Mouse (Mus musculus) embryo, embryonic 10.5 days (tissue): Measurements from ENCODE around the gene Snx29.
"Not testable (repeated sequence)": the region's sequence is repeated elsewhere in the genome, so short reads cannot be mapped to it uniquely, and the experiment has no call there.

Source experiments
- DNase-seq: peaks from one replicate; pipeline ENCODE4 v3.0.0-alpha.2; 2015; ENCODE audit warnings: low spot score

Snx29 gene

GRCm38 (mm10) chr16:11533441-11533840 is 210.7 kb downstream of the Snx29 start:
- no peak for DNase-seq

DNA sequence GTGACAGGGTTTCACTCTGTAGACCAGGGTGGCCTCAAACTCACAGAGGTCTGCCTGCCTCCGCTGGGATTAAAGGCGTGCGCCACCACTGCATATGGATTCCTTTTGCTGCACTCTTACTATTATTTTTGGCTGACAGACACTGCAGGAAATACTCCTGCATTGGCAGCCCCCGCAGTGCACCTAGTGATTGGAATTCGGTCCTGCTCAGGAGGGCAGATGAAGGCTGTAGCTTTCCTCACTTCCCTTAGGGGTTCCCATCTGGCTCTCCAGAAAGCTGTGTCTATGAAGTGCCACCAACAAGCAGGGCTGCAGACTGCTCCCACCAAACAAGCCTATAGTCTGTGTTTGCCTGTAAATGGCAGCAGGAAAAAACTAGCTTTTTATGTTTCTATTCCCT is 215.0 kb downstream of the Snx29 start:
- no peak for DNase-seq

DNA sequence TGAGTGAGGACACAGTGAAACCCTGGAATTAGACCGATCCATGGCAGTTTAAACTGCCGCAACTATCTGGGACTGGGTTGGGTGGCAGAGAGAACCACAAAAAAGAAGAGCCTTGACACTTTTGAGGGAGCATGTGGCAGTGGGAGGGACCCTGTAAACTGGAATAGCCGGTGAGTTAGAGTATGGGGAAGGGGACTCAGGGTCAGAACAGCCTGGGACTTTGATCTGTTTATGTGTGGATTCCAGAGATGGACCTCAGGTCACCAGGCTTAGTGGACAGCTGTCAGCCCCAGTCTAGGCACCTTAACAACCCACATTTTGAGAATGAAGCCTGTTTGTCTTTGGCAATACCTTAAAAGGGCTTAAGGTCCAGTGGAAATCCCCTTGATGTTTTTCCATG is 215.5 kb downstream of the Snx29 start:
- peak; percentile 58 for DNase-seq

- no peak for DNase-seq
Observed at GRCm38 (mm10) chr16:11540961-11541360, 218.3 kb downstream of the Snx29 start.

GRCm38 (mm10) chr16:11541769-11542168 is 219.1 kb downstream of the Snx29 start:
- no peak for DNase-seq

GRCm38 (mm10) chr16:11550043-11550725 is 227.5 kb downstream of the Snx29 start:
- DNase-seq: no peak

DNA sequence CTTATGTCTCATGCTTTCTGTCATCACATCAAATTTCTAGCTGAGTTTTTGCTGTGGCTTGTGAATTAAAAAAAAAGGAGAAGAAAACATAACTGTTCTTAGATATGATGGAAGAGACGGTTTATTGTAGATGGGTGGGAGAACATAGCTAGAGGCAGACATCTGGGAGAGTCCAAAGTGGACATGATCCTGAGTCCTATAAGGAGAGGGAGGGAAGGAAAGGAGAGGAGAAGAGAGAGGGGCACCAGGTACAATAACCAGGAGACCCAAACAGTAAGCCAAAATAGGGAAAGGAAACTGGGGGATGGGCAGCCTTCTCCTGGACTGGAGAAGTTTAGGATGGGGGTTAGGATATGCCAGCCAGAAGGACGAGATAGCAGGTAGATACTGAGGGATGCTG is 239.0 kb downstream of the Snx29 start:
- DNase-seq: no peak

- no peak for DNase-seq
Observed at GRCm38 (mm10) chr16:11563846-11564245, 241.1 kb downstream of the Snx29 start.

GRCm38 (mm10) chr16:11565126-11565525 is 242.4 kb downstream of the Snx29 start:
- no peak for DNase-seq

DNA sequence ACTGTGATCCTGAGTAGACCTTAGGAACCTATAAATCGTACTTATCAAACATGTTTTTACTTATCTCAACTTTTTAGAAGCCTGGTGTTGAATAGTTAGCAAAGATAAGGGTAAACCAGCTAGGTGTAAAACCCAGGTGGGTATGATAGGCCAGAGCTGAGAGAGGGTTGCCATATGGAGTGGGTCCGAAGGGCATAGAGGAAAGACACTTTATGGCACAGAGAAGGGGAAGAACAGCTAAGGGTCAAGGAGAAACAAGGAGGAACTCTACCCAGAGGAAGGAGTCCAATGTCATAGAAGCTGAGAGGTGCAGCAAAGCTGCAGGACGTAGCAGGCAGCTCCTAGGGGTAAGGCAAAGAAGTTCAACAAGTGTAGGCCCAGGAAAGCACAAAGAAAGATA is 244.9 kb downstream of the Snx29 start:
- DNase-seq: no peak

DNA sequence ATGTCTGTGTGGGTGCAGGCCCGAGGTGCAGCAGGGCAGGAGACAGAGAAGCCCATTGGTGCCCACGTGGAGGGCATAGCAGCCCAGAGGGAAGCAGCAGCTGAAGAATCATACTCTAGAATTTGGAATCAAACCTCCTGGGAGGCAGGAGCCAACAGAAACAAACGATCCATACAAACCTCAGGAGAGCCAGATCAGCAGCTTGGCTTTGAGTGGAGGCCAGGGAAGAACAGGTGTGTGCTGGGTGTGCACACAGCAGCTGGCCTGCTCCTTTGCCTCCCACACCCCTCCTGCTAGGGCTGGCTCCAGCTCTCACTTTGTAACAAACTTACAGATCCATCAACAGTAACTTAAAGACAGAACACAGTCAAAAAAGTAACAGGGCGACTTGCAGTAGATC is 245.4 kb downstream of the Snx29 start:
- no peak for DNase-seq

DNA sequence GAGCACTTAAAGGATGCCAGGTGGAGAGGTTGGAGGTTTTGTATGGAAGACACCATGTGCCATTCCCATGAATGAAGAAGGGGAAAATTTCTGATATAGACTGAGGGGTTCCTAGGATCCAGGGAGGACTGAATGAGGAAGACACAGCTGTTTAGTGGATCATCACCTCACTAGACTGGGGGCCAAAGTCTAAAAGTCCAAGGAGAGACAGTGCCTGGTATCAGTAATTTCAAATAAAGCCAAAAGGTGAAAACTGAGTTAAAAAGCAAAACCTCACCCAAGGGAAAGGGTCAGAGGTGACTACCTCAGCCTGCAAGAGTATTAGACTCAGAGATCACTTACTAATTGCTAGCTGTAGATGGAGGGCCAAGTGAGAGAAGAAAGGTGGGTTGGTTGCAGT is 245.9 kb downstream of the Snx29 start:
- no peak for DNase-seq

GRCm38 (mm10) chr16:11569127-11569526 is 246.4 kb downstream of the Snx29 start:
- DNase-seq: no peak

- no peak for DNase-seq
Observed at GRCm38 (mm10) chr16:11570072-11570471, 247.4 kb downstream of the Snx29 start.

DNA sequence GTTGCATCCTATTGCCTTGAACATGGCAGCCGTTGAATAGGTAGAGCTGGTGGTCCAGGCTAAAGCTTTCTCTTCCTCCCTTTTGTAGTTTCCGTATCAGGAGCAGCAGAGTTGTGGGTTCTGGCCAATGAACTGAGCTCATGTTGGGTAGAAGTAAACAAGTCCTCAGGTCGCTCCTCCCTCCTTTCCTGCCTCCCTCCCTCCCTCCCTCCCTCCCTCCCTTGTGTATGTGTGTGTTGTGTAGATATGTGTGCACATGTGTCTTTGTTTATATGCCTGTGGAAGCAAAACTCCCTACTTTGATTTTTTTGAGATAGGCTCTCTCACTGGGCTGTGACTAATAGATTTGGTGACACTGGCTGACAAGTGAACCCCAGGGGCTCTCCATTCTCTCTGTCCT is 251.8 kb downstream of the Snx29 start:
- DNase-seq: no peak

DNA sequence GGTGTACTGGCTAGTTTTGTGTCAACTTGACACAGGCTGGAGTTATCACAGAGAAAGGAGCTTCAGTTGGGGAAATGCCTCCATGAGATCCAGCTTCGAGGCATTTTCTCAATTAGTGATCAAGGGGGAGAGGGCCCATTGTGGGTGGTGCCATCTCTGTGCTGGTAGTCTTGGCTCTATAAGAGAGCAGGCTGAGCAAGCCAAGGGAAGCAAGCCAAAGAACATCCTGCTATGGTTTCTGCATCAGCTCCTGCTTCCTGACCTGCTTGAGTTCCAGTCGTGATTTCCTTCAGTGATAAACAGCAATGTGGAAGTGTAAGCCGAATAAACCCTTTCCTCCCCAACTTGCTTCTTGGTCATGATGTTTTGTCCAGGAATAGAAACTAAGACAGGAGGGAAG is 253.0 kb downstream of the Snx29 start:
- not testable (repeated sequence) for DNase-seq

GRCm38 (mm10) chr16:11577541-11578255 is 255.0 kb downstream of the Snx29 start:
- DNase-seq: no peak

DNA sequence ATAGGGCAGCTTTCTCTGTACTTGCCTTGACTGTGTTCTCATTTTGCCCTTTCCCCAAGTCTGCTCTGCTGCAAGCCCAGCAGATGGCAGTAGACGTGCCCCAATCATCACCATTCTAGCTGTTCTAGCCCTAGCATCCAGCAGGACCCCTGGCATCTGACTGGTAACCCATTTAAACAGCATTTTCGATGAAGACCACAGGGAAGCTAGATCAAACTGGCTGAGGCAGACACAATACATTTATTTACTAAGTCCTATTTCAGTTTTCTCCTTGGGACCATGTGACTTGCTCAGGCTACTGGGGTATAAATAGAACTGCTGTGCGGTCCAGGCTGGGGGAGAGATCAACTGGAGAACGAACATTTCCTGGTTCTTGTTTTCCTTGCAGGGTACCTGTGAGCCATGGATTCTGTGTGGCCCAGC is 257.0 kb downstream of the Snx29 start:
- DNase-seq: peak; percentile 63

DNA sequence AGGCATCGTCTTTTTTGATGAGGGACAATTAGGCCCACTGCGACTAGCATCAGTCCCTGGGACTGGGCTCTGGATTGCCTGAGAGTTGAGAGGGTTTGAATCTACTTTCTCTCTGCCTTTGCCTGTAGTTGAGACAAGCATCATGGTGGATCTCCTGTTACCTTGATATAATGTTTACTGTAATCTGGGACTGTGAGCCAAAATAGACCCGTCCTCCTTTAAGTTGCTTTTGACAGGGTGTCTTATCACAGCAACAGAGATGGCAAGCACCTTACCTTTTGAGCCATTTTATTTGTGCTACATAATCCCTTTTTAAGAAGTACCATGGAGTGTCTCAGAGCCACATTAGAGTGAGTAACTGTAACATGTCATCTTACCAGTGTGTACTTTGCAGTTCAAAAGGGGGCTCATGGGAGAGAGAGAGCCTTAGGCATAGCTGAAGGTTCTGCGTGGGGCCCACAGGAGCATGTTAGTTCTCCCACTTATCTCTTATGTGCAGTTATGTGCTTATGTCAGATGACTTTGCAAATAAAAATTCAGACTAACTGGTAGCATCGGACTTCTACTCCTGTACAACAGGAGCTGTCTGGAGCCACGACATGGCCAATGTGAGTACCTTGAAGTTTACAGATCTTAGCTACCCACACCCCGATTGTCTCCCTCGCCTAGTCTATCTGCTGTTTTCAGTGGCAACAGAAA is 261.4 kb downstream of the Snx29 start:
- no peak for DNase-seq

- DNase-seq: no peak
Observed at GRCm38 (mm10) chr16:11588689-11589088, 266.0 kb downstream of the Snx29 start.

- DNase-seq: no peak
Observed at GRCm38 (mm10) chr16:11589336-11589735, 266.6 kb downstream of the Snx29 start.

DNA sequence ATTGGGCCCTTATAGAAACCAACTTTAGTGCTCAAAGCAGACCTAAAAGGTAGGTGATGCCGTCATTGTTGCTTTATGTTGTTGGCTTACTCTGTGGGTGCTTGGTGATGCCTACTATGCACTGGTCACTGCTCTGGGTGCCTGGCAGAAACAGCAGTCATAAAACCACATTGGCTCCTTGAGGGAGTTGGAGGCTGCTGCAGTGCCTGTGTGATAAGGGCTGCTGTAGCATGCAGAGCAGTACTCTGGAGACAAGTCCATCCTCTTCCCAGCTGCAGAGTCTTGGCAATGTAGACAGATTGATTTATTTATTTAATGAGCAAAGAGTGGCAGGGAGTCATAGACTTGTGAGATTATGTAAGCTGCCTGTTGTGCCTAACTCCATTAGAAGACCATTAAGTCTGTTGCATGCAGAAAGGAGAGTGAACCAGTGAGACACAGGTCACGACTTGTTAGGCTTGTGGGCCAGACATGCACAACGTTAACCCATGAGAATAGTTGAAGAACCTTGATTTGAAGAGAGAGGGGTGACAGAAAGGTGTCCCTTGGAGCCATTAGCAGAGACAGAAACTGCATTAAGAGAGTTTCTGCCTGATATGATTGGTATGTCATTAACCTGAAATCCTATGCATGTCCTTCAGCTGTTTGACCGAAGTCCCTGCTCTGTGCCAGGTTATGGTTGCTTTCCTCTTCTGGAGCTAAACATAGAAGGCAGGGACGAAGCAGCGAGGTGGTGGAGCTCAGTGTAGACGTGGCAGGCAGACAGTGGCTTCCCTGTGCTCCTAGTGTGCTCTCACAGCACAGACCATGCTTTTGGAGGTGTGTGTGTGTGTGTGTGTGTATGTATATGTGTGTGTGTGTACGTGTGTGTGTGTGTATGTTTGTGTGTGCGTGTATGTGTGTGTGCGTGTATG is 267.3 kb downstream of the Snx29 start:
- no peak for DNase-seq
